In the genomic region with DNA sequence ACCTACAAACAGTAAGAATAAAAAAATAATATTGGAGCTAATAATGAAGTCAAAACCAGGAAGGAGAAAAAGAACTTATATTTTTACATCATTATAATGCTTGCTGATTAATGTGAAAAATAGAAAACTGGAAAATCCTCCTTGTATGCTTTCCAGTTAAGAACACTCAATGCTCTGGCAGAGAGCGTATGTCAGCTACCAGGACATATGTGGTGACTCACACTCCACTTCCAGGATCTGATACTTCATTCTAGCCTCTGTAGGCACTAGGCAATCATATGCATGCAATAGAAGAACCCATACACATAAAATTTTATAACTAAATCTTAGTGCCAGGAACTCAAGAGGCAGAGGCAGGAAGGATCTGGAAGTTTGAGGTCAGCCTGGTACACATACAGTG, we compare ENCODE assay signal across 20 mouse cellular contexts.
"Had no signal": no experiment of that assay in that cellular context is flagged by ENCODE, and none has a peak within 500 bp of the region (broad histone marks: within the 10 kb centered on the region; RNA-seq: fewer than 3 reads in every experiment).

No protein-coding gene starts in this region.

- H3K9me3 ChIP-seq: kidney, embryonic 15.5 days; limb, embryonic 10.5 days; limb, embryonic 13.5 days; liver, embryonic 12.5 days; liver, embryonic 15.5 days; megakaryocyte, embryonic 14.5 days; midbrain, embryonic 10.5 days; midbrain, embryonic 13.5 days had no signal

- DNase-seq: kidney, adult 11 months; kidney, adult 8-10 months; kidney, postnatal 10 days; kidney, postnatal 36 days; liver; lung, adult 2 months; right cerebral cortex, postnatal 25 days; spleen, adult 18-20 months; thymus, adult 2 months; thymus, postnatal 14 days; thymus, postnatal 4 days had no signal

- H3K4me3 ChIP-seq: kidney, embryonic 15.5 days; limb, embryonic 10.5 days; limb, embryonic 13.5 days; liver, embryonic 12.5 days; liver, embryonic 15.5 days; megakaryocyte, embryonic 14.5 days; midbrain, embryonic 10.5 days; midbrain, embryonic 13.5 days had no signal

- H3K4me2 ChIP-seq: kidney, embryonic 15.5 days; limb, embryonic 13.5 days; liver, embryonic 12.5 days; liver, embryonic 15.5 days; midbrain, embryonic 13.5 days had no signal

- H3K4me1 ChIP-seq: kidney, embryonic 15.5 days; limb, embryonic 10.5 days; limb, embryonic 13.5 days; liver, embryonic 12.5 days; liver, embryonic 15.5 days; midbrain, embryonic 10.5 days; midbrain, embryonic 13.5 days had no signal

- ATAC-seq: liver, embryonic 12.5 days; midbrain, embryonic 13.5 days had no signal

- H3K27me3 ChIP-seq: kidney, embryonic 15.5 days; limb, embryonic 13.5 days; liver, embryonic 12.5 days; liver, embryonic 15.5 days; megakaryocyte, embryonic 14.5 days; midbrain, embryonic 13.5 days had no signal

- H3K9ac ChIP-seq: kidney, embryonic 15.5 days; limb, embryonic 13.5 days; liver, embryonic 12.5 days; liver, embryonic 15.5 days; midbrain, embryonic 13.5 days had no signal

- H3K27ac ChIP-seq: kidney, embryonic 15.5 days; limb, embryonic 10.5 days; limb, embryonic 13.5 days; liver, embryonic 12.5 days; liver, embryonic 15.5 days; macrophage; midbrain, embryonic 10.5 days; midbrain, embryonic 13.5 days had no signal
